Mouse (Mus musculus): ENCODE measurements around the gene Amigo2.

- TF ChIP-seq MAFK (IDR thresholded peaks at IDR 0.05; ENCODE audit: insufficient read depth, low read depth, low read length) (no peak), ZC3H11A (IDR thresholded peaks at IDR 0.05; ENCODE audit: borderline replicate concordance, low read depth, low read length) (no peak), HCFC1 (IDR thresholded peaks at IDR 0.05; ENCODE audit: borderline replicate concordance, insufficient read depth, low read length) (no peak), CHD2 (IDR thresholded peaks at IDR 0.05; ENCODE audit: low read depth, low read length) (no peak)
Measured at GRCm38 (mm10) chr15:97246256-97246655, 831 bp downstream of the Amigo2 start.

Data from ES-E14 (cell line).